Mouse (Mus musculus): ENCODE measurements around the gene Mtus2.

DNA sequence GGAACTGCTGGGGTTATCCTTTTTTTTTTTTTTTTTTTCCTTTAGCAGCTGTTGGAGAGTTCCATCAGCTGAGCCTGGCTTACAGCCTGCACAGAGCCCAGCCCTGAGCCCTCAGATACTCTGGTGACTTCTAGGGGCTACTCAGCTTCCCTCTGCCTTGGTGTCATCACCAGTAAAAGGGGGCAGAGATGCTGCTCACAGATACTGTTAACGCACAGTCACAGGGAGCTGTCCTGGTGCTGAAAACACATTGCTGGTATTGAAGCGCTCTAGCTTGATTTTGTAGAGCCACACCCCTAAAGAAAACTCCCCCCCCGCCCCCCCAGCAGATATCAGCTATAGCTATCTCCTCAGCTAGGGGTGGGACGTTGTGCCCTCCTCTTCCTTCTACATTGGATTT is 112.8 kb downstream of the Mtus2 start:
- TF ChIP-seq POLR2A (IDR thresholded peaks at IDR 0.05; ENCODE audit: low read depth, low read length) (no peak), RCOR1 (conservative IDR thresholded peaks at IDR 0.05; ENCODE audit: low read depth, low read length) (no peak)

Data from CH12.LX (cell line).